Mouse (Mus musculus): ENCODE results near the gene Cryba1. TPM values are rescaled to one million over a fixed set of nuclear protein-coding genes. Genes with fewer than 3 reads are reported as not detected.
A peak's percentile ranks its signal among the peaks of the same experiment; 100 is the strongest.

Cryba1 gene
- total and polyA plus RNA-seq, 2 experiments = not detected

DNA sequence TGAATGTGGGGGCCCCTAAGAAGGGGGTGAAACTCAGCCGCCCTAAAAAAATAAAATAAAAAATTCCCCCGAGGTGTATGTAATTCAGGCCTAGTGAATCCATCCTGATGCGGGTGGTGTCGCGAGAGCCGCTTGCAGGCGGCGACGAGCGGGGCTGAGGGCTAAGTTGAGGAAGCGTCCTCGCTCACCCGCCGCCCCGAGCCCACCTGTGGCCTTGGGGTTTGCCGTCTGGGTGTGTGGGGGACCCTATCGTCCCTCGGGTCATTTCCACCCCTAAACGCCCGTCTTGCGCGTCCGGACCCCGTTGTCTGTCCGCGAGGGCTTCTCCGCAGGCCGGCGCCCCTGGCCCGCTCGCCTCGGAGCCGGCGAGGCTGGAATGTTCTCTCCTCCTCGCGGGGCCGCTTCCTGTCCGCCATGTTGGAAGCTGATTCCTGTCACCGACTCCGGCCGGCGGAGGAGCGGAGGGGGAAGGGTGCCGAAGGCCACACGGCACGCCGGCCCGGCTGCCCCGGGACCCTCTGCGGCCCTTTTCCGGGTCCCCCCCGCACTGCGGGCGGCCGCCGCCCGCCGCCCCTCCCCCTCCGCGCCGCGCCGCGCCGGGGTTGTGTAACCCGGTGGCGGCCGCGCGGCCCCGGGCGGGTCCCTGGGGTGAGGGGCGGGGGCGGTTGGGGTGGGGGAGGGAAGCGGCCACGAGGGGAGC, 38.1 kb downstream of the Cryba1 start:
- Histone ChIP-seq H3K36me3 (ENCODE audit: control insufficient read depth, insufficient read depth, low read length) (peaks cover 11% of the 10 kb centered on the region), H3K79me2 (ENCODE audit: control insufficient read depth, insufficient read depth, low read length) (peaks cover 11% of the 10 kb centered on the region), H3K4me3 (ENCODE audit: insufficient read depth, low read depth, low read length) (peak overlapping the region; percentile 91), H3K27ac (replicated peaks; ENCODE audit: insufficient read depth, low read depth, low read length) (peak overlapping the region; percentile 100), H3K27me3 (ENCODE audit: control insufficient read depth, insufficient read depth, low read length) (no peaks in the 10 kb centered on the region), H3K9ac (ENCODE audit: low read depth, low read length) (peak overlapping the region; percentile 100), H3K4me1 (ENCODE audit: control insufficient read depth, insufficient read depth, low read length) (peaks cover 7% of the 10 kb centered on the region)
- WGBS = under 1% methylated on average over 65 of the region's 76 CpGs
- DNase-seq (ENCODE audit: extremely low read depth, low read depth, low spot score) = no peak
- no peak for TF ChIP-seq POLR2A (IDR thresholded peaks at IDR 0.05; ENCODE audit: extremely low read depth, insufficient read depth, low read length)
- TF ChIP-seq CTCF (IDR thresholded peaks at IDR 0.05; ENCODE audit: low read depth, low read length) = no peak

DNA sequence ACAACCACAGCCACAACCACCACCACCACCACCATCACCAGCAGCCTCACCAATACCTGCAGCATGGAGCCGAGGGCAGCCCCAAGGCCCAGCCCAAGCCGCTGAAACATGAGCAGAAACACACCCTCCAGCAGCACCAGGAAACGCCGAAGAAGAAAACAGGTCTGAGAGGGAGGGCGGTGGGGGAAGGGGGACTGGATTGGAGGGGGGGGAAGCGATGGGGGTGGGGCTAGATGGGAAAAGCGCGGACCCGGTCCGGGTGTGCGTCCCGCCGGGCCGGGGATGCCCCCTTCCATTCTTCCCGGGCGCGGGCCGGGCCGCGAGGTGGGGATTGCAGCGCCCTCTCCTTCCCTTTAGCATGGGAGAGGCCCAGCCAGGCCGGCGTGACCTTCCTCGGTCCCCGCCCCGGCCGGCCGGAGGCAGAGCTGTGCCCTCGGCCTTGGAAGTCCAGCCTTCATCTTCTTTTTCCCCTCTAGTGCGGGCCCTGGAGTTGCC, 38.7 kb downstream of the Cryba1 start:
- Histone ChIP-seq H3K4me3 (ENCODE audit: insufficient read depth, low read depth, low read length) (peak overlapping the region; percentile 91), H3K27me3 (ENCODE audit: control insufficient read depth, insufficient read depth, low read length) (no peaks in the 10 kb centered on the region), H3K4me1 (ENCODE audit: control insufficient read depth, insufficient read depth, low read length) (peaks cover 7% of the 10 kb centered on the region), H3K27ac (replicated peaks; ENCODE audit: insufficient read depth, low read depth, low read length) (peak overlapping the region; percentile 100), H3K9ac (ENCODE audit: low read depth, low read length) (peak overlapping the region; percentile 100), H3K79me2 (ENCODE audit: control insufficient read depth, insufficient read depth, low read length) (peaks cover 10% of the 10 kb centered on the region), H3K36me3 (ENCODE audit: control insufficient read depth, insufficient read depth, low read length) (peaks cover 5% of the 10 kb centered on the region)
- WGBS = under 1% methylated on average over 29 of the region's 30 CpGs
- TF ChIP-seq POLR2A (IDR thresholded peaks at IDR 0.05; ENCODE audit: extremely low read depth, insufficient read depth, low read length) (no peak), CTCF (IDR thresholded peaks at IDR 0.05; ENCODE audit: low read depth, low read length) (no peak)
- no peak for DNase-seq (ENCODE audit: extremely low read depth, low read depth, low spot score)

- no peaks in the 10 kb centered on the region for H3K27me3 ChIP-seq (ENCODE audit: control insufficient read depth, insufficient read depth, low read length)
- WGBS = 1% methylated on average over 38 of the region's 38 CpGs
- TF ChIP-seq CTCF (IDR thresholded peaks at IDR 0.05; ENCODE audit: low read depth, low read length) = no peak; the same call in 1 of the 2 replicates
- TF ChIP-seq POLR2A (IDR thresholded peaks at IDR 0.05; ENCODE audit: extremely low read depth, insufficient read depth, low read length) = peak; percentile 100
- peaks cover 10% of the 10 kb centered on the region for H3K79me2 ChIP-seq (ENCODE audit: control insufficient read depth, insufficient read depth, low read length)
- no peaks in the 10 kb centered on the region for H3K36me3 ChIP-seq (ENCODE audit: control insufficient read depth, insufficient read depth, low read length)
- H3K4me3 ChIP-seq (ENCODE audit: insufficient read depth, low read depth, low read length) = peak within 1 kb of the TSS; percentile 91
- H3K9ac ChIP-seq (ENCODE audit: low read depth, low read length) = peak within 1 kb of the TSS; percentile 100
- peaks cover 7% of the 10 kb centered on the region for H3K4me1 ChIP-seq (ENCODE audit: control insufficient read depth, insufficient read depth, low read length)
- peak within 1 kb of the TSS; percentile 100 for H3K27ac ChIP-seq (replicated peaks; ENCODE audit: insufficient read depth, low read depth, low read length)
- DNase-seq (ENCODE audit: extremely low read depth, low read depth, low spot score) = peak; percentile 94
Observed at GRCm38 (mm10) chr11:77685383-77686265, 39.5 kb downstream of the Cryba1 start, which contains the start of gene Nufip2. Nufip2 (plus strand) TSS chr11:77686155.

DNA sequence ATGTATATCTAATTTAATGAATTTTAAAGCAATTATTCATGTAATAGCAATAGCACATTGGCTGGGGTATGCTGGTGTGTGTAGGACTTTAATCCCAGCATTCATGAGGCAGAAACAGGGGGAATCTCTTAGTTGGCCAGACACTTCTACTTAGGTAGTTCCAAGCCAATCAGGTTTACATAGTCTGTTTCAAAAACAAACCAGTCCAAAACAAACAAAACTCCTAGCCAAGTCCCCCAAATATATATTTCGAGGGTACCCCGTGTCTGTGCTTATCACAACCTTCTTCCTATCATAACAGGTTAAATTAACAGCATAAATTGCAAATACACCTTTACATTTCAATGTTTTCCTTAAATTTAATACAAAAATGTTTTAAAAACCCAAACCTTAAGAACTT, 40.2 kb downstream of the Cryba1 start:
- H3K4me3 ChIP-seq (ENCODE audit: insufficient read depth, low read depth, low read length) = no peak overlapping the region
- 24% methylated on average over 2 of the region's 2 CpGs for WGBS

DNA sequence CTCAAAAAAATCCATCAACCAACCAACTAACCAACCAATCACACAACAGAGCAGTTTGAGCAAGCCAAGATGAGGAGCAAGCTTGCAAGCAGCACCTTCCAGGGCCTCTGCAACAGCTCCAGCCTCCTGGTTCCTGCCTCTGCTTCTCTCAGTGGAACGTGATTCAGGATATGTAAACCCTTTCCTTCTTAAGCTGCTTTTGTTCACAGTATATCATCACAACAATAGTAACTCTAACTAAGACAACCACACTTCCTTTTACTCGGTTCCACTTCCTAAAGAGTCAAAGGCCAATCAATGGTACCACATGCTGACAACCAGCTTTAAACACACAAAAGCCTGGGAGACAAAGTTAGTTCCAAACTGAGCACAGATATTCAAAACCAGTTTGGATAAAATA, 45.1 kb downstream of the Cryba1 start:
- TF ChIP-seq POLR2A (IDR thresholded peaks at IDR 0.05; ENCODE audit: extremely low read depth, insufficient read depth, low read length) = no peak
- TF ChIP-seq CTCF (IDR thresholded peaks at IDR 0.05; ENCODE audit: low read depth, low read length) = no peak
- H3K4me1 ChIP-seq (ENCODE audit: control insufficient read depth, insufficient read depth, low read length) = no peaks in the 10 kb centered on the region
- H3K27ac ChIP-seq (replicated peaks; ENCODE audit: insufficient read depth, low read depth, low read length) = no peak overlapping the region
- H3K36me3 ChIP-seq (ENCODE audit: control insufficient read depth, insufficient read depth, low read length) = no peaks in the 10 kb centered on the region
- no peaks in the 10 kb centered on the region for H3K27me3 ChIP-seq (ENCODE audit: control insufficient read depth, insufficient read depth, low read length)
- H3K79me2 ChIP-seq (ENCODE audit: control insufficient read depth, insufficient read depth, low read length) = no peaks in the 10 kb centered on the region
- no peak overlapping the region for H3K4me3 ChIP-seq (ENCODE audit: insufficient read depth, low read depth, low read length)
- no peak for DNase-seq (ENCODE audit: extremely low read depth, low read depth, low spot score)
- WGBS = 74% methylated on average over 2 of the region's 2 CpGs
- no peak overlapping the region for H3K9ac ChIP-seq (ENCODE audit: low read depth, low read length)

More for the DNA sequence above, 40.2 kb downstream of the Cryba1 start:
- Histone ChIP-seq H3K27me3 (ENCODE audit: control insufficient read depth, insufficient read depth, low read length) (no peaks in the 10 kb centered on the region), H3K79me2 (ENCODE audit: control insufficient read depth, insufficient read depth, low read length) (peaks cover 10% of the 10 kb centered on the region), H3K27ac (replicated peaks; ENCODE audit: insufficient read depth, low read depth, low read length) (no peak overlapping the region), H3K9ac (ENCODE audit: low read depth, low read length) (no peak overlapping the region), H3K36me3 (ENCODE audit: control insufficient read depth, insufficient read depth, low read length) (no peaks in the 10 kb centered on the region), H3K4me1 (ENCODE audit: control insufficient read depth, insufficient read depth, low read length) (peaks cover 7% of the 10 kb centered on the region)
- TF ChIP-seq CTCF (IDR thresholded peaks at IDR 0.05; ENCODE audit: low read depth, low read length) (no peak), POLR2A (IDR thresholded peaks at IDR 0.05; ENCODE audit: extremely low read depth, insufficient read depth, low read length) (no peak)
- DNase-seq (ENCODE audit: extremely low read depth, low read depth, low spot score) = no peak
